Comparison of ENCODE assay signal across 8 mouse cellular contexts in the genomic region with DNA sequence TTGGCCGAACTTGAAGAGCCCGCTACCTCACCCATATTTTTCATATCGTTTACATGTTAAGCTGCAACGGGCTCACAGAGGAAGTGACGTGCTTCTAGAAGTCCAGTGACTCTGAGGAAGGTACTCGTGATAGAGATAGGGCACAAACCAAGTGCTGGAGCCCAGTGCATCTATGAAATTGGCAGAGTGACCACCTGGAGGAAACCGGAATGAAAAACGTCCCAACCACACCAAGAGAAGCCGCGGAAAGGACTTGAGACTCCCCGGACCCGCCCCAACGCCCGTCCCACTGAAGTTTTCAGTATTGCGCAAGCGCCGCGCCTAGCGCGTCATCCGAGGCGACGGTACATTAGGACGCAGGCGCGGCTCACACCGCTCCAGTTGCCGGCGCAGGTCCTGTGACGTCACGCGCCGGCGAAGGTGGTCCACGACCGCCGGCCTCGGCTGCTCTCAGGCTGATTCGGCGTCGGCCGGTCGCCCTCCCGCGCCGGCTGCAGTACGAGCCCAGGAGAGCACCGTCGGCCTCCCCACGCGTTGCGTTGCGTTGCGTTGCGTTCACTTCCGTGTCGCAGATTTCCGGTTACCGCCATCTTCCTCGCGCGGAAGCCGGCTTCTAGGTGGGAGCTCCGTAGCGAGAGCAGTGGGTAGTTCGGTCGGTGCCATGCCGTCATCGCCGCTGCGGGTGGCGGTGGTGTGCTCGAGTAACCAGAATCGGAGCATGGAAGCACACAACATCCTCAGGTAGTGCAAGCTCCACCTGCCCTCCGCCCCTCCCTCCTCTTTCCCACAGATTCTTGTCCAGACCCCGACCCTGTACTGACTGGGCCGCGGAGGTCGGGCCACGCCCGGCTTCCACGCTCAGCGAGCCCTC. TPM values are rescaled to one million over a fixed set of nuclear protein-coding genes. Genes with fewer than 3 reads are reported as not detected.
DNase-seq lines count a peak whose midpoint lies in the region; ATAC-seq lines count a peak whose summit lies in the region.

A gene (plus strand): TSS at position 80 of the 871 bp plus-strand sequence.

- peak within 1 kb of the TSS; percentile 89 for H3K27ac ChIP-seq in forebrain, embryonic 11.5 days (ENCODE audit: low read depth, low read length)
- peak within 1 kb of the TSS; percentile 97 for H3K27ac ChIP-seq in heart, embryonic 16.5 days (ENCODE audit: low read length)
- H3K27ac ChIP-seq in liver, embryonic 15.5 days (replicated peaks), result peak within 1 kb of the TSS; percentile 92
- H3K27ac ChIP-seq in neural tube, embryonic 12.5 days, result peak within 1 kb of the TSS; percentile 76

- WGBS in forebrain, embryonic 11.5 days, result under 1% methylated on average over 82 of the region's 83 CpGs
- WGBS in heart, embryonic 16.5 days, result 1% methylated on average over 83 of the region's 83 CpGs
- WGBS in liver, embryonic 15.5 days (ENCODE audit: insufficient replicate concordance), result under 1% methylated on average over 83 of the region's 83 CpGs
- WGBS in neural tube, embryonic 12.5 days, result under 1% methylated on average over 83 of the region's 83 CpGs

- H3K9ac ChIP-seq in forebrain, embryonic 11.5 days (ENCODE audit: low read length), result peak within 1 kb of the TSS; percentile 90
- H3K9ac ChIP-seq in heart, embryonic 16.5 days (ENCODE audit: low read length), result peak within 1 kb of the TSS; percentile 96
- peak within 1 kb of the TSS; percentile 92 for H3K9ac ChIP-seq in liver, embryonic 15.5 days
- peak within 1 kb of the TSS; percentile 90 for H3K9ac ChIP-seq in neural tube, embryonic 12.5 days

- H3K9me3 ChIP-seq in forebrain, embryonic 11.5 days (ENCODE audit: control insufficient read depth, low read length), result no peaks in the 10 kb centered on the region
- H3K9me3 ChIP-seq in heart, embryonic 16.5 days (replicated peaks; ENCODE audit: control insufficient read depth, low read length), result no peaks in the 10 kb centered on the region
- no peaks in the 10 kb centered on the region for H3K9me3 ChIP-seq in liver, embryonic 15.5 days (replicated peaks)
- no peaks in the 10 kb centered on the region for H3K9me3 ChIP-seq in neural tube, embryonic 12.5 days

- H3K4me1 ChIP-seq in forebrain, embryonic 11.5 days (replicated peaks; ENCODE audit: control insufficient read depth, insufficient read depth, low read length), result peaks cover 3% of the 10 kb centered on the region; the same call in 1 of the 2 replicates
- peaks cover 11% of the 10 kb centered on the region for H3K4me1 ChIP-seq in heart, embryonic 16.5 days (ENCODE audit: control insufficient read depth, insufficient read depth, low read length)
- H3K4me1 ChIP-seq in liver, embryonic 15.5 days (replicated peaks), result peaks cover 46% of the 10 kb centered on the region
- peaks cover 9% of the 10 kb centered on the region for H3K4me1 ChIP-seq in neural tube, embryonic 12.5 days

- H3K27me3 ChIP-seq in forebrain, embryonic 11.5 days (ENCODE audit: control insufficient read depth, insufficient read depth, low read length), result no peaks in the 10 kb centered on the region
- H3K27me3 ChIP-seq in heart, embryonic 16.5 days (ENCODE audit: control insufficient read depth, insufficient read depth, low read length), result no peaks in the 10 kb centered on the region
- no peaks in the 10 kb centered on the region for H3K27me3 ChIP-seq in liver, embryonic 15.5 days
- no peaks in the 10 kb centered on the region for H3K27me3 ChIP-seq in neural tube, embryonic 12.5 days (replicated peaks)

- peak; percentile 96 for ATAC-seq in forebrain, embryonic 11.5 days (replicated peaks; ENCODE audit: low FRiP score)
- peak; percentile 96 for ATAC-seq in heart, embryonic 16.5 days (replicated peaks; ENCODE audit: extremely low read depth, insufficient read depth, low FRiP score)
- peak; percentile 93 for ATAC-seq in liver, embryonic 15.5 days (ENCODE audit: insufficient read depth)
- ATAC-seq in neural tube, embryonic 12.5 days (ENCODE audit: low FRiP score, low read depth), result peak; percentile 96

- H3K4me2 ChIP-seq in forebrain, embryonic 11.5 days (ENCODE audit: low read depth, low read length, severe bottlenecking), result peak within 1 kb of the TSS; percentile 82
- H3K4me2 ChIP-seq in heart, embryonic 16.5 days (ENCODE audit: low read depth, low read length), result peak within 1 kb of the TSS; percentile 87
- peak within 1 kb of the TSS; percentile 85 for H3K4me2 ChIP-seq in liver, embryonic 15.5 days
- peak within 1 kb of the TSS; percentile 61 for H3K4me2 ChIP-seq in neural tube, embryonic 12.5 days (replicated peaks)

- no peaks in the 10 kb centered on the region for H3K36me3 ChIP-seq in forebrain, embryonic 11.5 days (ENCODE audit: control insufficient read depth, insufficient read depth, low read length)
- H3K36me3 ChIP-seq in heart, embryonic 16.5 days (ENCODE audit: control insufficient read depth, insufficient read depth), result no peaks in the 10 kb centered on the region
- no peaks in the 10 kb centered on the region for H3K36me3 ChIP-seq in liver, embryonic 15.5 days (replicated peaks)
- no peaks in the 10 kb centered on the region for H3K36me3 ChIP-seq in neural tube, embryonic 12.5 days

- peak; percentile 87 to 91 for DNase-seq in CD8-positive naive resting alpha-beta T cell, adult 2 months (ENCODE audit: low read depth in 2 of 2, low spot score in 2 of 2)
- peak; percentile 92 for DNase-seq in c-Kit-positive CD71-negative TER-119-negative erythroid progenitor cells, embryonic 14.5 days (ENCODE audit: low read depth)
- DNase-seq in forebrain, embryonic 11.5 days (ENCODE audit: low spot score), result peak; percentile 95
- DNase-seq in kidney, postnatal 36 days, result peak; percentile 95 to 97
- DNase-seq in telencephalon, adult 2 months (ENCODE audit: low read depth, low spot score), result peak; percentile 92

- H3K4me3 ChIP-seq in forebrain, embryonic 11.5 days (ENCODE audit: low read depth, low read length), result peak within 1 kb of the TSS; percentile 94
- peak within 1 kb of the TSS; percentile 94 for H3K4me3 ChIP-seq in heart, embryonic 16.5 days (ENCODE audit: low read length)
- peak within 1 kb of the TSS; percentile 90 for H3K4me3 ChIP-seq in liver, embryonic 15.5 days (replicated peaks)
- H3K4me3 ChIP-seq in neural tube, embryonic 12.5 days, result peak within 1 kb of the TSS; percentile 95

RNA-seq across cellular contexts. Expression of the gene that starts here (rescaled TPM):
- polyA plus RNA-seq in forebrain, embryonic 11.5 days (2014; fragmentation: Nextera tagmentation; extraction: Ambion mirVana), result 138 and 144 TPM in 2 replicates
- 106 and 111 TPM in 2 replicates for polyA plus RNA-seq in heart, embryonic 16.5 days (2015; fragmentation: Nextera tagmentation; extraction: Ambion mirVana)
- polyA plus RNA-seq in liver, embryonic 15.5 days (2015; fragmentation: Nextera tagmentation; extraction: Ambion mirVana), result 52.0 and 52.4 TPM in 2 replicates
- 151 and 160 TPM in 2 replicates for polyA plus RNA-seq in neural tube, embryonic 12.5 days (2016; fragmentation: Nextera tagmentation; extraction: Ambion mirVana)

Comparison
In these comparisons a context has a peak if more than half of its experiments do, and no peak if none do; other contexts are left out.
1. Peak in every context shown above with its lines: DNase-seq, ATAC-seq, H3K4me3 ChIP-seq and H3K27ac ChIP-seq.